Mouse (Mus musculus): ENCODE data around the gene Notch1. TPM values are rescaled to one million over a fixed set of nuclear protein-coding genes. Genes with fewer than 3 reads are reported as not detected.

The Notch1 gene
- total and polyA plus RNA-seq, 3 experiments: 0.06 TPM; not detected in 2

- no peaks in the 10 kb centered on the region for H3K4me1 ChIP-seq (ENCODE audit: control insufficient read depth in 1 of 2, insufficient read depth in 2 of 2, low read length in 2 of 2)
- no peaks in the 10 kb centered on the region for H3K36me3 ChIP-seq (ENCODE audit: control insufficient read depth in 1 of 2, insufficient read depth in 2 of 2, low read length in 2 of 2)
- H3K27me3 ChIP-seq (ENCODE audit: control insufficient read depth in 1 of 2, insufficient read depth in 2 of 2, low read length in 2 of 2): peaks cover 0 to 3% of the 10 kb centered on the region in 2 experiments; a peak in 2 of 4 replicates
- H3K9ac ChIP-seq (ENCODE audit: control insufficient read depth, low read depth, low read length, poor library complexity, severe bottlenecking): no peak overlapping the region
- no peaks in the 10 kb centered on the region for H3K9me3 ChIP-seq (replicated peaks; ENCODE audit: insufficient read depth, low read length)
- DNase-seq (ENCODE audit: low read depth, low spot score): no peak
- H3K27ac ChIP-seq (ENCODE audit: control insufficient read depth, low read depth, low read length): no peak overlapping the region
- no peak overlapping the region for H3K4me3 ChIP-seq (ENCODE audit: control insufficient read depth in 1 of 2, insufficient read depth in 1 of 2, low read depth in 2 of 2, low read length in 2 of 2)
- no peaks in the 10 kb centered on the region for H3K79me2 ChIP-seq (ENCODE audit: control insufficient read depth, insufficient read depth, low read length, poor library complexity)
- TF ChIP-seq MYC (IDR thresholded peaks at IDR 0.05; ENCODE audit: low read depth, low read length): no peak
- TF ChIP-seq TCF12 (IDR thresholded peaks at IDR 0.05; ENCODE audit: low read depth, low read length): no peak
- TF ChIP-seq HCFC1 (IDR thresholded peaks at IDR 0.05; ENCODE audit: low read depth, low read length): no peak
- no peak for TF ChIP-seq ZMIZ1 (IDR thresholded peaks at IDR 0.05; ENCODE audit: low read depth, low read length)
- TF ChIP-seq NRF1 (IDR thresholded peaks at IDR 0.05; ENCODE audit: insufficient read depth, low read depth, low read length, poor library complexity, severe bottlenecking): no peak
- no peak for TF ChIP-seq POLR2A (IDR thresholded peaks at IDR 0.05; ENCODE audit: control insufficient read depth in 1 of 2, insufficient read depth in 1 of 2, low read depth in 1 of 2, low read length in 2 of 2, poor library complexity in 1 of 2)
- TF ChIP-seq MAFK (IDR thresholded peaks at IDR 0.05; ENCODE audit: borderline replicate concordance, low read depth, low read length): no peak
- TF ChIP-seq ETS1 (IDR thresholded peaks at IDR 0.05; ENCODE audit: low read depth, low read length): no peak
- no peak for TF ChIP-seq BHLHE40 (IDR thresholded peaks at IDR 0.05; ENCODE audit: borderline replicate concordance, low read depth, low read length)
- no peak for TF ChIP-seq POLR2AphosphoS5 (IDR thresholded peaks at IDR 0.05; ENCODE audit: borderline replicate concordance, low read depth, low read length)
- no peak for TF ChIP-seq KAT2A (conservative IDR thresholded peaks at IDR 0.05; ENCODE audit: low read depth, low read length)
- no peak for TF ChIP-seq RCOR1 (IDR thresholded peaks at IDR 0.05; ENCODE audit: low read depth, low read length)
- no peak for TF ChIP-seq MAZ (IDR thresholded peaks at IDR 0.05; ENCODE audit: low read depth, low read length)
- no peak for TF ChIP-seq MEF2A (IDR thresholded peaks at IDR 0.05; ENCODE audit: extremely low read depth, insufficient replicate concordance, low read depth, low read length, poor library complexity, severe bottlenecking)
- no peak for TF ChIP-seq CHD2 (IDR thresholded peaks at IDR 0.05; ENCODE audit: low read length)
- TF ChIP-seq JUND (IDR thresholded peaks at IDR 0.05; ENCODE audit: low read depth, low read length): no peak
- TF ChIP-seq USF2 (IDR thresholded peaks at IDR 0.05; ENCODE audit: borderline replicate concordance in 1 of 2, insufficient read depth in 1 of 2, low read depth in 1 of 2, low read length in 2 of 2): no peak
Measured at GRCm38 (mm10) chr2:26500599-26501370, 15.7 kb downstream of the Notch1 start.

GRCm38 (mm10) chr2:26500027-26500598 lies 16.4 kb downstream of the Notch1 start:
- no peaks in the 10 kb centered on the region for H3K36me3 ChIP-seq (ENCODE audit: control insufficient read depth in 1 of 2, insufficient read depth in 2 of 2, low read length in 2 of 2)
- no peaks in the 10 kb centered on the region for H3K79me2 ChIP-seq (ENCODE audit: control insufficient read depth, insufficient read depth, low read length, poor library complexity)
- no peaks in the 10 kb centered on the region for H3K9me3 ChIP-seq (replicated peaks; ENCODE audit: insufficient read depth, low read length)
- no peak overlapping the region for H3K4me3 ChIP-seq (ENCODE audit: control insufficient read depth in 1 of 2, insufficient read depth in 1 of 2, low read depth in 2 of 2, low read length in 2 of 2)
- TF ChIP-seq MEF2A (IDR thresholded peaks at IDR 0.05; ENCODE audit: extremely low read depth, insufficient replicate concordance, low read depth, low read length, poor library complexity, severe bottlenecking) (no peak), GABPA (IDR thresholded peaks at IDR 0.05; ENCODE audit: low read depth, low read length) (no peak), MAX (IDR thresholded peaks at IDR 0.05; ENCODE audit: low read length) (no peak), ZC3H11A (IDR thresholded peaks at IDR 0.05; ENCODE audit: low read depth, low read length) (no peak), ETS1 (IDR thresholded peaks at IDR 0.05; ENCODE audit: low read depth, low read length) (no peak), CTCF (IDR thresholded peaks at IDR 0.05 in 2 of 3, conservative IDR thresholded peaks at IDR 0.05 in 1 of 3; ENCODE audit: control insufficient read depth in 1 of 3, insufficient read depth in 1 of 3, low read depth in 2 of 3, low read length in 3 of 3, poor library complexity in 1 of 3, severe bottlenecking in 1 of 3) (no peak)
- no peak for DNase-seq (ENCODE audit: low read depth, low spot score)
- H3K4me1 ChIP-seq (ENCODE audit: control insufficient read depth in 1 of 2, insufficient read depth in 2 of 2, low read length in 2 of 2): no peaks in the 10 kb centered on the region
- H3K27me3 ChIP-seq (ENCODE audit: control insufficient read depth in 1 of 2, insufficient read depth in 2 of 2, low read length in 2 of 2): peaks cover 0 to 3% of the 10 kb centered on the region in 2 experiments; a peak in 2 of 4 replicates
- H3K27ac ChIP-seq (ENCODE audit: control insufficient read depth, low read depth, low read length): no peak overlapping the region
- no peak overlapping the region for H3K9ac ChIP-seq (ENCODE audit: control insufficient read depth, low read depth, low read length, poor library complexity, severe bottlenecking)

Measured in MEL (cell line).